Mouse (Mus musculus): ENCODE results near the gene Srpr.

Gene Srpr

DNA sequence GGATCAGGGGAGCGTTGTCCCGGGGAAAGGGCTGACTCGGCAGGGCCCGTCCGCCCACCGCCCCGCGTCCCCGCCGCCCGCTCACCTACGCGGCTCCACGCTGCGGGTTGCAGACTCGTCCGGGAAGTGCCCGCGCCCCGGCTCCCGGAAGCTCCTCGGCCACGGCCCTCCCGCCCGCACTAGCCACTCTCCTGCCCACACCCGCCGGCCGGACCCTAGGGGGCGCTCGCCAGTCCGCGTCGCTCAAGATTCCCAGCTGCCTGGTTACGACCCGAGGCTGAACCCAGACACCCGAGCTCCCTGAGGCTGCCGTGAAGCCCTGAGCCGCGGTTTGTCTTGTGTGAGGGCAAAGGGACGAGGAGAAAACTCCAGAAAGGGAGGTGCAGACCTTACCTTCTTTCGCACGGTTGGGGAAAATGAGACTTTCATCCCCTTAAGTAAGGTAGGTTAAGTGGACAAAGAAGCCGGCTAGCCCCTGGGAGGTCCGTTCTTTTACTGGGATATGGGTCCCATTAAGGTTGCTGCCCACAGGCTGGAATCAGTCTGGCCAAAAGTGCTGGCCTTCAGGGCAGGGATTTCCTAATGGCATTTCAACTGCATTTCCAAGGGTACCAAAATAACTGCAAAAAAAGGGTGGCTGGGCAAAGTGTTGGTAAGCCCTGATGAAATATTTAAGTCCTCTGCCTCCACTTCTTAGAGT is at the start of gene Srpr, which contains the start of gene Tirap:
TSS of gene Srpr (plus strand) at position 404 of the 700 bp plus-strand sequence.
TSS of gene Tirap (minus strand) at position 520 of the 700 bp plus-strand sequence.
- no peaks in the 10 kb centered on the region for H3K27me3 ChIP-seq (ENCODE audit: control insufficient read depth, insufficient read depth, low read length, poor library complexity, severe bottlenecking)
- DNase-seq (ENCODE audit: low read depth, low spot score), result peak; percentile 87
- H3K36me3 ChIP-seq (ENCODE audit: control insufficient read depth, insufficient read depth, low read length, poor library complexity, severe bottlenecking), result no peaks in the 10 kb centered on the region

DNA sequence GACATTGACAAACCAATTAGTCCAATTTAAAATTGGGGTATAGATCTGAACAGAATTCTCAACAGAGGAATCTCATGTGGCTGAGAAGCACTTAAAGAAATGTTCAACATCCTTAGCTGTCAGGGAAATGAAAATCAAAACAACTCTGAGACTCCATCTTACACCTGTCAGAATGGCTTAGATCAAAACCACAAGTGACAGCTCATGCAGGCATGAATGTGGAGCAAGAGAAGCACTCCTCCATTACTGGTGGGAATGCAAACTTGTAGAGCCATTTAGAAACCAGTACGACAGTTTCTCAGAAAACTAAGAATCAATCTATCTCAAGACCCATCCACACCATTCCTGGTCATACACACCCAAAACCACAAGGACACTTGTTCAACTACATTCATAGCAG is 47.1 kb upstream of the Srpr start:
- Histone ChIP-seq H3K36me3 (ENCODE audit: control insufficient read depth, insufficient read depth, low read length, poor library complexity, severe bottlenecking) (no peaks in the 10 kb centered on the region), H3K27me3 (ENCODE audit: control insufficient read depth, insufficient read depth, low read length, poor library complexity, severe bottlenecking) (no peaks in the 10 kb centered on the region)
- DNase-seq (ENCODE audit: low read depth, low spot score), result no peak

GRCm38 (mm10) chr9:35156002-35156710 is 43.8 kb upstream of the Srpr start:
- DNase-seq (ENCODE audit: low read depth, low spot score), result no peak
- Histone ChIP-seq H3K36me3 (ENCODE audit: control insufficient read depth, insufficient read depth, low read length, poor library complexity, severe bottlenecking) (no peaks in the 10 kb centered on the region), H3K27me3 (ENCODE audit: control insufficient read depth, insufficient read depth, low read length, poor library complexity, severe bottlenecking) (no peaks in the 10 kb centered on the region)

DNA sequence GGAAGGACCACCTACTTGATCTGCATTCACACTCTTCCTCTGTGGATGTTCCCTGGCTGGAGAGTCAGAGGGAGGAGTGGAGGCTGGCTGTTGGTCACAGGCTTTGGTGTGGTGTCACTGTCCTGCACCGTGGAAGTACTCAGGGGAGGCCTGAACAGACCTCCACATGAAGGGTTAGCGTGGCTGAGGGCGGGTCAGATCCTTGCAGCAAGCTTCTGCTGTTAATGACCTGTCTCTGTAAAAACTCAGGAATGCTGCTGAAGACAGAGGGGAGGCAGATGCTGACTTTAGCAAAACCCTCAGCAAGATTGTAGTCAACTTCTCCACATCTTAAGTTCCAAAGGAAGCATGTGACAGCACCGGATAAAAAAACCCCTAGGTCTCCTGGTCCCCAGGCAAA is 43.1 kb upstream of the Srpr start:
- no peaks in the 10 kb centered on the region for H3K36me3 ChIP-seq (ENCODE audit: control insufficient read depth, insufficient read depth, low read length, poor library complexity, severe bottlenecking)
- DNase-seq (ENCODE audit: low read depth, low spot score), result no peak
- no peaks in the 10 kb centered on the region for H3K27me3 ChIP-seq (ENCODE audit: control insufficient read depth, insufficient read depth, low read length, poor library complexity, severe bottlenecking)

DNA sequence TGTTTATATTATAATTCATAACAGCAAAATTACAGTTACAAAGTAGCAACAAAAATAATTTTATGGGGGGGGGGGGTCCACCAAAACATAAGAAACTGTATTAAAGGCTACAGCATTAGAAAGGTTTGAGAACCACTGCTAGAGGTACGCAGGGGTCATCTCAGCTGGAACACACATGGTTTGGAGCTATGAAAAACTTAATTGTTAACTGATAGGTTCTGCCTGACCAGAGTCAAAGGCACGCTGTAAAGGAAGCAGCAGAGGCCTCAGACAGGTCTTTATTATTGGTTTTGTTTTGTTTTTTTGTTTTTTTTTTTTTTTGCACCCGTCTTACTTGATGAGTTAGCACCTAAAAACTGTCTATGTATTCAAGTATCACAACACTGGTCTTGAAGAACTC is 41.5 kb upstream of the Srpr start:
- Histone ChIP-seq H3K36me3 (ENCODE audit: control insufficient read depth, insufficient read depth, low read length, poor library complexity, severe bottlenecking) (no peaks in the 10 kb centered on the region), H3K27me3 (ENCODE audit: control insufficient read depth, insufficient read depth, low read length, poor library complexity, severe bottlenecking) (no peaks in the 10 kb centered on the region)
- DNase-seq (ENCODE audit: low read depth, low spot score), result no peak

- no peak for DNase-seq (ENCODE audit: low read depth, low spot score)
- Histone ChIP-seq H3K36me3 (ENCODE audit: control insufficient read depth, insufficient read depth, low read length, poor library complexity, severe bottlenecking) (peaks cover 1% of the 10 kb centered on the region; the same call in 1 of the 2 replicates), H3K27me3 (ENCODE audit: control insufficient read depth, insufficient read depth, low read length, poor library complexity, severe bottlenecking) (no peaks in the 10 kb centered on the region)
These were observed 39.3 kb upstream of the Srpr start for GRCm38 (mm10) chr9:35160662-35161061.

GRCm38 (mm10) chr9:35161721-35162120 is 38.3 kb upstream of the Srpr start:
- H3K27me3 ChIP-seq (ENCODE audit: control insufficient read depth, insufficient read depth, low read length, poor library complexity, severe bottlenecking), result no peaks in the 10 kb centered on the region
- H3K36me3 ChIP-seq (ENCODE audit: control insufficient read depth, insufficient read depth, low read length, poor library complexity, severe bottlenecking), result peaks cover 1% of the 10 kb centered on the region; the same call in 1 of the 2 replicates
- no peak for DNase-seq (ENCODE audit: low read depth, low spot score)

GRCm38 (mm10) chr9:35163011-35163690 is 36.8 kb upstream of the Srpr start:
- no peak for DNase-seq (ENCODE audit: low read depth, low spot score)
- Histone ChIP-seq H3K36me3 (ENCODE audit: control insufficient read depth, insufficient read depth, low read length, poor library complexity, severe bottlenecking) (peaks cover 3% of the 10 kb centered on the region; the same call in 1 of the 2 replicates), H3K27me3 (ENCODE audit: control insufficient read depth, insufficient read depth, low read length, poor library complexity, severe bottlenecking) (no peaks in the 10 kb centered on the region)

- H3K36me3 ChIP-seq (ENCODE audit: control insufficient read depth, insufficient read depth, low read length, poor library complexity, severe bottlenecking), result peaks cover 3% of the 10 kb centered on the region; the same call in 1 of the 2 replicates
- DNase-seq (ENCODE audit: low read depth, low spot score), result no peak
- no peaks in the 10 kb centered on the region for H3K27me3 ChIP-seq (ENCODE audit: control insufficient read depth, insufficient read depth, low read length, poor library complexity, severe bottlenecking)
These were observed 35.7 kb upstream of the Srpr start for GRCm38 (mm10) chr9:35164142-35164874.

- Histone ChIP-seq H3K36me3 (ENCODE audit: control insufficient read depth, insufficient read depth, low read length, poor library complexity, severe bottlenecking) (peaks cover 8% of the 10 kb centered on the region; the same call in 1 of the 2 replicates), H3K27me3 (ENCODE audit: control insufficient read depth, insufficient read depth, low read length, poor library complexity, severe bottlenecking) (no peaks in the 10 kb centered on the region)
- peak; percentile 33 for DNase-seq (ENCODE audit: low read depth, low spot score)
These were observed 33.7 kb upstream of the Srpr start for GRCm38 (mm10) chr9:35166144-35166797.

- peaks cover 8% of the 10 kb centered on the region; the same call in 1 of the 2 replicates for H3K36me3 ChIP-seq (ENCODE audit: control insufficient read depth, insufficient read depth, low read length, poor library complexity, severe bottlenecking)
- no peaks in the 10 kb centered on the region for H3K27me3 ChIP-seq (ENCODE audit: control insufficient read depth, insufficient read depth, low read length, poor library complexity, severe bottlenecking)
- DNase-seq (ENCODE audit: low read depth, low spot score), result no peak
These were observed 33.0 kb upstream of the Srpr start for GRCm38 (mm10) chr9:35166798-35167635.

DNA sequence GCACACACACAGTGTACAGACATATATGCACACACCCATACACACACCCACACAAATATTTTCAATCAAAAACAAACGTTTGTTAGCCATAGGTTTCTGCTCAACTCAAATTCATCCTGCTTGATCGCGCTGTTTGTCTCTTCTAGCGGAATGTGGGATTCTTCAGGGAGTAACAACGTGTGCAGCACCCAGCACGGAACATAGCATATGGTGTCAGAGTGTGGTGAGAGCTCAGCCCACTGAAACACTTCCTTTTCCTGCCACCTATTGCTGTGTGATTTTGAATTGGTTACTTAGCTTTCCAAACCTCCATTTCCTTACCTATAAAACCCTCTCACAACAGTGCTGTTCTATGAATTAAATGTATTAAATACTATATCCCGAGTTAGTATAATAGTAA is 29.9 kb upstream of the Srpr start:
- no peak for DNase-seq (ENCODE audit: low read depth, low spot score)

GRCm38 (mm10) chr9:35173331-35173730 is 26.6 kb upstream of the Srpr start:
- H3K27me3 ChIP-seq (ENCODE audit: control insufficient read depth, insufficient read depth, low read length, poor library complexity, severe bottlenecking), result no peaks in the 10 kb centered on the region
- peaks cover 4% of the 10 kb centered on the region; the same call in 1 of the 2 replicates for H3K36me3 ChIP-seq (ENCODE audit: control insufficient read depth, insufficient read depth, low read length, poor library complexity, severe bottlenecking)
- DNase-seq (ENCODE audit: low read depth, low spot score), result no peak

More for the DNA sequence above, 29.9 kb upstream of the Srpr start:
- Histone ChIP-seq H3K36me3 (ENCODE audit: control insufficient read depth, insufficient read depth, low read length, poor library complexity, severe bottlenecking) (peaks cover 6% of the 10 kb centered on the region; the same call in 1 of the 2 replicates), H3K27me3 (ENCODE audit: control insufficient read depth, insufficient read depth, low read length, poor library complexity, severe bottlenecking) (no peaks in the 10 kb centered on the region)
